Mouse (Mus musculus) megakaryocyte, embryonic 14.5 days (primary cell): ENCODE results near the gene Rasgef1b. TPM values are rescaled to one million over a fixed set of nuclear protein-coding genes. Genes with fewer than 3 reads are reported as not detected.

Experiments used
- H3K27me3 ChIP-seq: replicated peaks from 2 replicates; pipeline ENCODE3; 2012; ENCODE audit warnings: inconsistent platforms
- H3K36me3 ChIP-seq: replicated peaks from 2 replicates; pipeline ENCODE3; 2012; ENCODE audit warnings: low read length, inconsistent platforms, mixed read lengths
- H3K4me1 ChIP-seq: 2 replicates; pipeline ENCODE4 v1.6.1; 2012; ENCODE audit warnings: inconsistent platforms
- H3K4me3 ChIP-seq: replicated peaks from 2 replicates; pipeline ENCODE3; 2012; ENCODE audit warnings: moderate library complexity, mild to moderate bottlenecking, inconsistent platforms
- H3K9me3 ChIP-seq: 2 replicates; pipeline ENCODE4 v1.6.1; 2012; ENCODE audit warnings: inconsistent platforms
- FLI1 ChIP-seq: IDR thresholded peaks from 2 replicates; pipeline ENCODE4 v1.6.1; 2012; ENCODE audit warnings: low read length, inconsistent platforms, mixed read lengths
- GATA1 ChIP-seq: IDR thresholded peaks from 3 replicates; pipeline ENCODE4 v1.6.1; 2012; ENCODE audit warnings: mixed read lengths, low read length, inconsistent platforms, borderline replicate concordance
- polyA plus RNA-seq: library from polyadenylated mRNA; stranded (reverse); fragments of >175 nt; gene quantifications from 2 replicates; pipeline ENCODE4 v1.2.3, GENCODE M21; 2012; ENCODE audit warnings: low replicate concordance; ENCODE audit not compliant: insufficient read depth

Rasgef1b gene
- polyA plus RNA-seq, 1 experiment, result 2.9 TPM

DNA sequence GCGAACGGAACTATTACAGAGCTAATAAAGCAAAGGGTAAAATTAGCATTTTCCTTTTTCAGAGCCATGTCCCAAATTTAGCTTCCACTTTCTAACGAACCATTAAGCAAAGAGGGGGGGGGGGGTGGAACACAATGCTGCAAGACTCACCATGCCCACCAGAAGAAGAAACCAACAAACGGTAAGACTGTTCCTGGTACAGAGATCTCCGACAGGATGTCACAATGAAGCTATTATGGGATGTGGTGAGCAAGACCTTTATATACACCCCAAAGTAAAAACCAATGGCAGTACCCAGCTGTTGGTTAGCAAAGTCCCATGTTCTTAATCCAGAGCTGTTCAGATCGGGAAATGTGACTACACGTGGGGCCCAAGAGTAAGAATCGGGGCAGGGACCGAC is 226.2 kb downstream of the Rasgef1b start:
- TF ChIP-seq FLI1 (no peak), GATA1 (no peak)
- H3K36me3 ChIP-seq, result no peaks in the 10 kb centered on the region
- H3K27me3 ChIP-seq, result peaks cover 23% of the 10 kb centered on the region
- H3K9me3 ChIP-seq, result no peaks in the 10 kb centered on the region
- H3K4me3 ChIP-seq, result no peak overlapping the region
- peaks cover 27% of the 10 kb centered on the region for H3K4me1 ChIP-seq

DNA sequence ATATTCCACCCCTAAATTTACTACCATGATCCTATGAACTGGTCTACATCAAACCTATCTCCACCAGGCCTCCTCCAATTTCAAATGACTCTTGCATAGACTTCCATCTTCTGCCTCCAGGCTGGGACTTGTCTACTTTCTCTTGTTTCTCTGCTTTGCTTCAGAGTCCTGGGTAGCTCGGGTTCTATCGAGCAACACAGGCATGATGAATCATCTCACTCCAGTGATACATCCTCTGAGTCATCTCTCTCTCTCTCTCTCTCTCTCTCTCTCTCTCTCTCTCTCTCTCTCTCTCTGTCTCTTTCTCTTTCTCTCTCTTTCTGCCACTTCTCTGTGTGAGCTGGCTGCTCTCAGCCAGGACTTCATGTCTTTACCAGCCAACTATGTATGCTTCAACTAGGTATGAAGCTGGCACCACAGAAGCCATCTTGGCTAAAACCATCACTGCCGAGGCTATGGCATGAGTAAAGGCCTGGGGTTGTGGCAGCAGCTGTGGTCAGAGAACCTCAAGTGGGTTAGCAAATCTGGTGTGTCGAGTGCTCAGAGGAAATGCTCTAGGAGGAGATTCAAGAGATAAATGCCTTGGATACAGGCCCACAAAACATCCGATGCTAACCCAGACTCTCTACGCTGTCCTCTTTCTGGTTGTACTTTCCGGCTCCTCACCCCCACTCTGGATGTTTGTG is 229.3 kb downstream of the Rasgef1b start:
- Histone ChIP-seq H3K9me3 (no peaks in the 10 kb centered on the region), H3K4me1 (peaks cover 47% of the 10 kb centered on the region), H3K36me3 (no peaks in the 10 kb centered on the region), H3K27me3 (peaks cover 19% of the 10 kb centered on the region), H3K4me3 (peak overlapping the region; percentile 33)
- TF ChIP-seq GATA1 (no peak), FLI1 (no peak)

DNA sequence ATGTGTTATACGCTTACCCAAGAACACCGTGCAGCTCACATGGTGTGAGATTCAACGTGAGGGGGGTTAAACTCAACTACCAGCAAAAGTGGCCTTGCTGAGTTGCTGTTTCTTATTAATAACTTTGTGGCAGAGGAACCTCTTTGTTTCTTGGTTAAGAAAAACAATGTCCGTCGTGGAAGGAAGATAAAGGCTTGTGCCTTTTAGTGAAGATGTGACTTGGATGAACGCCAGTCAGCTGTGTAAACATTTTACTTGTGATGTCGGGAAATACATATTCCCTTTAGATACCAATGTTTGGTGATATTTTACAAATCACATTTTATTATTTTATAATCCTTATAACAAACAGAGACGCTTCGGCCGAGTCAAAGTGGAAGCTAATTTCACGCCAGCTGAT is 231.0 kb downstream of the Rasgef1b start:
- Histone ChIP-seq H3K9me3 (no peaks in the 10 kb centered on the region), H3K4me3 (no peak overlapping the region)

DNA sequence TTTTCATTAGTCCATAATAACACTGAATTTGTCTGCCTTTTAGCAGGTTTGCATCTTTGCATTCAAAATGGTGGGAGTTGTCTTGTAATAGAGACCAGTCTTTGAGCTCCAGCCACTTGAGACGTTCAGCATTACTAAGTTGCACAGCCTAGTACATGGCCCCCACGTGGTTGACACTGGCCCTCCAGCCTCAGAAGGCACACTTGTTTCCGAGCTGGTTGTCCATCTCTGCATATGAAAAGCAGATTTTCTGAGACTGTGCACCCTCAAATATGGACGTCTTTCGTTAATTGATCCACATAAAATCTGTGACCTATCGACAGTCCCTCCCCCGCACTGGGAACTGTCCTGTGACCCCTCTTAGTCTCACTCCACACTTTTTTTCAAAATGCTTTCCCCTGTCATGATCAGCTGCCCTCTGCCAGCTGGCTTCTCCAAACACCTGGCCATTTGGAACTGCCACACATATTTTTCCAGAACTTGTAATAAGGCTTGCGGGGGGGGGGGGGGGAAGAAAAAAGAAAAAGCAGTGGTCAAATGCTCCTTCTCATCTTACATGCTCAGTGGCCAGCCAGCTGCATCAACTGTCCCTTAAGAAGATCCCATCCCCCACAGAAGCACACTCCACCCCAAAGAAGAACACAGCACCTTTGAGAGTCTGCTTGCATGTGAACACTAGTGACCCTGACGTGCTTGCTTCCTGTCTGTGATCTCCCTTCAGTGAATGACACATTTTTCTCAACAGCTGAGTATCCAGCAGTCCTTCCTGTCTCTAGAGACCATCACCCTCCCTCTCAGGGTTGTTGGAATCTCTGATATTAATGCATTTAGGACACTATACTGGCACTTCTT is 231.7 kb downstream of the Rasgef1b start:
- TF ChIP-seq FLI1, result no peak
- no peak for TF ChIP-seq GATA1
- Histone ChIP-seq H3K27me3 (peaks cover 19% of the 10 kb centered on the region), H3K36me3 (no peaks in the 10 kb centered on the region), H3K4me1 (peaks cover 41% of the 10 kb centered on the region), H3K9me3 (no peaks in the 10 kb centered on the region), H3K4me3 (no peak overlapping the region)

More for the DNA sequence above, 231.0 kb downstream of the Rasgef1b start:
- peaks cover 43% of the 10 kb centered on the region for H3K4me1 ChIP-seq
- TF ChIP-seq FLI1, result no peak
- TF ChIP-seq GATA1, result no peak
- peaks cover 16% of the 10 kb centered on the region for H3K27me3 ChIP-seq
- H3K36me3 ChIP-seq, result no peaks in the 10 kb centered on the region

DNA sequence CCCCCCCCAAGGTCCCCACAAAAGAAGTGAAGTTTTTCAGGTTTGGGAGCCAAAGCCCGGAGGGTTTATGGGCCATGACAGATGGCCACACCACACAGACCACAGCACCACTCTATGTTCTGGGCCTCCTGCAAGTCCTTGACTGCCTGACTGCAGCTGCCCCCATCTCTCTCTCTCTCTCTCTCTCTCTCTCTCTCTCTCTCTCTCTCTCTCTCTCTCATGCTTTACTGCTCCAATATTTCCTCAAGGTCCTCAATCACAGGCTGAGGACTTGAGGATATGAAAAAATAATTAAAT is 232.8 kb downstream of the Rasgef1b start:
- peaks cover 41% of the 10 kb centered on the region for H3K4me1 ChIP-seq
- TF ChIP-seq FLI1, result no peak
- TF ChIP-seq GATA1, result no peak
- peaks cover 16% of the 10 kb centered on the region for H3K27me3 ChIP-seq
- H3K36me3 ChIP-seq, result no peaks in the 10 kb centered on the region
- no peaks in the 10 kb centered on the region for H3K9me3 ChIP-seq
- H3K4me3 ChIP-seq, result no peak overlapping the region

DNA sequence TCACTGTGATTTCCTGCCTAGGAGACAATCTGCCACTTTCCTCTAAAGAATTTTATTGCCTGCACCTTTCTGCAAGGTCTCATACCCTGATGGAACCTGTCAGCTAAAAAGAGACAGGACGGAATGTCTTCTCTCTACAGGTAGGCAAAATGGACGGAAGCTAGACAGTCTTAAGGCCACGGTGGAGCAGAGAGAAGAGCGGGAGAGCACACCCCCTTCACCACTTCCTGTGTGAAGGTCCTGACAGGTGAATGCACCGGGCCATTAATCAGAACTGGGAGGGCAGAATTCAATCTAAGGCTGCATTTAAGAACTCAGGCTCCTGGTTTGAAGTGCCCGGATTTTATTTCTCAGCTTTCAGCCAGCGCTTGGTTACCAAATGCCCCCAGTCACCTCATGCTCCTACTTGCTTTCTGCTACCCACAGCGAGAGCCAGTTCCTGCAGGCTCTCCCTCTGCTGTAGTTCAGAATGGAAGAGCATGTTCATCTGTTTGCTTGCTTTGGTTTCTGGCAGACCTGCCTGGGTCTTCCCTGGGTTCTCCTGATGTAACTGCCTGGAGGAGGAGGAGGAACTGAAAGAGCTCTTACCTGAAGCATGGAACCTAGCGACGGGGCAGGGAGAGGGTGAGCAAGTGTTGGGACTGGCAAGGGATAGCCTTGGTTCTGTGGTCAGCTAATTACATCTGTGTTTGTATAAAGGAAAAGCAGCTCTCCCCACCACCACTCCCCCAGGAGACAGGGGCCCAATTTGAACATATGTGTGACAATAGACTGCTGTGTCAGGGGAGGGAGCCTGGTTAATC is 233.3 kb downstream of the Rasgef1b start:
- Histone ChIP-seq H3K4me3 (no peak overlapping the region), H3K36me3 (no peaks in the 10 kb centered on the region), H3K27me3 (peaks cover 14% of the 10 kb centered on the region), H3K9me3 (no peaks in the 10 kb centered on the region), H3K4me1 (peaks cover 41% of the 10 kb centered on the region)
- TF ChIP-seq GATA1 (no peak), FLI1 (no peak)

- H3K4me1 ChIP-seq, result peaks cover 38% of the 10 kb centered on the region
- no peaks in the 10 kb centered on the region for H3K36me3 ChIP-seq
- H3K27me3 ChIP-seq, result peaks cover 13% of the 10 kb centered on the region
- H3K9me3 ChIP-seq, result no peaks in the 10 kb centered on the region
- H3K4me3 ChIP-seq, result no peak overlapping the region
- TF ChIP-seq GATA1, result no peak
- no peak for TF ChIP-seq FLI1
These were observed 235.0 kb downstream of the Rasgef1b start for GRCm38 (mm10) chr5:99493861-99494260.

DNA sequence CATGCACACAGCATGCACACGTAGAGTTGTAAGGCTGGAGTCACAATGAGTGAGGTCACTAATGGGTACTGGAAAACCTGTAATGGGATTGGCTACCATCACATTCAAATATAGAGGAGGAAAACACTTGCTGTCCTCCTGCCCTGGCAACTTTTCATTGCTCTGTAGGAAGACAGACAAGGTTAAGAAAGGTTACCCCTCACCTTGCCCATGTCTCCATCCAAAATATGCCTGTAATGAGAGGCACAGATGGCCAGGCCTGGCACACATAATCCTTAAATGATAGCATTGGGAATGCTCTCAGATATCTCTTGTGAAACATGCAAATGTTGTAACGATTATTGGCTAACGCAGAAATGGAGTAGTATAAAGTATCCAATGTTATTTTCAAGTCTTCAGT is 235.8 kb downstream of the Rasgef1b start:
- Histone ChIP-seq H3K36me3 (no peaks in the 10 kb centered on the region), H3K4me1 (peaks cover 45% of the 10 kb centered on the region), H3K9me3 (no peaks in the 10 kb centered on the region), H3K27me3 (peaks cover 13% of the 10 kb centered on the region), H3K4me3 (no peak overlapping the region)
- TF ChIP-seq GATA1 (no peak), FLI1 (no peak)

DNA sequence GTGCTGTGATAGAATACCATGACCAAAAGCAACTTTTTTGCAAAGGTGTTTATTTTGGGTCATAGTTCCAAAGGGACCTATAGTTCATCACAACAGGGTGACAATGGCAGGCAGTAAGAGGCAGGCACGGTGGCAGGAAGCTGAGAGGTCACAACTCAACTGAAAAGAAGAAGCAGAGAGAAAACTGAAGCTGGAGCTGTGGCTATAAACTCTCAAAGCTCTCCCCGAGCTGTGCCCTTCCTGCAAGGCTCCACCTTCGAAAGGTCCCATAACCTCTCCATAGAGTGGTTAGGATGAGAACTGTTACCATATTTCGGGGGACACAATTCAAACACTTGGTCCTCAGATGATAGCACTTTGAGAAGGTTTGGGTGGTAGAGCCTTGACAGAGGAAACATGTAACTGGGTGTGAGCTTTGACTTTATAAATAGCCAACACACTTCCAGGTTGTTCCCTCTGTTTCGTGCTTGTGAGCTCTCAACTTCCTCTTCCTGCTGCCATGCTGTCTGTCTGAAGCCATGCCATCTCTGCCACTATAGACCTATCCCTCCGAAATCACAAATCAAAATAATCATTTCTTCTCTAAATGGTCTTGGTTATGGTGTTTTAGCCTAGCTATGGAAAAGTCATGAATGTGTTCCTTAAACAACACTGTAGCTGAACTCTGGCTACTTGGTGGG is 240.2 kb downstream of the Rasgef1b start:
- no peaks in the 10 kb centered on the region for H3K36me3 ChIP-seq
- peaks cover 24% of the 10 kb centered on the region for H3K27me3 ChIP-seq
- H3K9me3 ChIP-seq, result no peaks in the 10 kb centered on the region
- H3K4me3 ChIP-seq, result no peak overlapping the region
- TF ChIP-seq GATA1 (no peak), FLI1 (no peak)
- peaks cover 14% of the 10 kb centered on the region for H3K4me1 ChIP-seq
